Mouse (Mus musculus) embryonic fibroblast, embryonic 13.5 days (primary cell): ENCODE measurements around the gene Afg3l1.
"Not testable (repeated sequence)": the region's sequence is repeated elsewhere in the genome, so short reads cannot be mapped to it uniquely, and the experiment has no call there.

Source experiments
- CTCF ChIP-seq: IDR thresholded peaks from 2 replicates; pipeline ENCODE4 v1.5.1; 2011; ENCODE audit warnings: mild to moderate bottlenecking, control low read depth, low read length, moderate library complexity, borderline replicate concordance; ENCODE audit not compliant: insufficient read depth
- POLR2A ChIP-seq: IDR thresholded peaks from 2 replicates; pipeline ENCODE4 v1.6.1; 2011; ENCODE audit warnings: low read depth, mild to moderate bottlenecking, control low read depth, low read length, moderate library complexity

GRCm38 (mm10) chr8:123429722-123430013 is 48.0 kb upstream of the Afg3l1 start:
- TF ChIP-seq CTCF, POLR2A: not testable (repeated sequence)
